Mouse (Mus musculus): ENCODE measurements at regions not wholly inside any gene's neighbourhood (a gene's known extent, or its start where the extent isn't known, plus 50 kb on each side); places are given as distances from the start of the nearest gene placed in this dataset.
A peak's percentile ranks its signal among the peaks of the same experiment; 100 is the strongest.

DNA sequence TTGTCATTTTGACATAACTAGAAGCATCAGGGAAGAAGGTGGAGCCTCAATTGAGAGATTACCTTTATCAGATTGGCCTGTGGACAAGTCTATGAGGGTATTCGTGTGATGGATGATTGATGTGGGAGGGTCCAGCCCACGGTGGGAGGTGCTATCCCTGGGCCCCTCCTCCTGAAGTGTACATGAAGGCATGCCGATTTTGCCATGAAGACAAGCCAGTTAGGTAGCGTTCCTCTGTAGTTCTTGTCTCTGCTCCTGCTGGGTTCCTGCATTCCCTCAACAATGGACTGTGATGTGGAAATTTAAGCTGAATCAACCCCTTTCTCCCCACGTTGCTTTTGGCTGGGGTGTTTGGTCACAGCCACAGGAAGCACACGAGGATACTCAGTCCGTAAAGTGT is 317.5 kb downstream of the Gm49356 start:
- H3K9ac ChIP-seq (ENCODE audit: low read length) = no peak overlapping the region
- 0 out of 2 replicates have a peak, but pooled peaks have one; percentile 26 for ATAC-seq (ENCODE audit: low FRiP score, low TSS enrichment)
- TF ChIP-seq CTCF (IDR thresholded peaks at IDR 0.05; ENCODE audit: low read depth) = no peak
- TF ChIP-seq EP300 (optimal IDR thresholded peaks at IDR 0.05) = no peak
- no peaks in the 10 kb centered on the region for H3K4me1 ChIP-seq (replicated peaks; ENCODE audit: control insufficient read depth, insufficient read depth)
- 64% methylated on average over 7 of the region's 7 CpGs for WGBS
- DNase-seq (ENCODE audit: low spot score) = no peak
- H3K9me3 ChIP-seq (ENCODE audit: control insufficient read depth, low read length) = no peaks in the 10 kb centered on the region
- H3K4me3 ChIP-seq (ENCODE audit: low read depth, low read length) = no peak overlapping the region
- no peaks in the 10 kb centered on the region for H3K27me3 ChIP-seq (ENCODE audit: control insufficient read depth, insufficient read depth, low read length)
- no peak overlapping the region for H3K4me2 ChIP-seq (replicated peaks; ENCODE audit: low read depth)
- H3K36me3 ChIP-seq (ENCODE audit: control insufficient read depth, insufficient read depth, low read length) = no peaks in the 10 kb centered on the region
- no peak overlapping the region for H3K27ac ChIP-seq (replicated peaks)

DNA sequence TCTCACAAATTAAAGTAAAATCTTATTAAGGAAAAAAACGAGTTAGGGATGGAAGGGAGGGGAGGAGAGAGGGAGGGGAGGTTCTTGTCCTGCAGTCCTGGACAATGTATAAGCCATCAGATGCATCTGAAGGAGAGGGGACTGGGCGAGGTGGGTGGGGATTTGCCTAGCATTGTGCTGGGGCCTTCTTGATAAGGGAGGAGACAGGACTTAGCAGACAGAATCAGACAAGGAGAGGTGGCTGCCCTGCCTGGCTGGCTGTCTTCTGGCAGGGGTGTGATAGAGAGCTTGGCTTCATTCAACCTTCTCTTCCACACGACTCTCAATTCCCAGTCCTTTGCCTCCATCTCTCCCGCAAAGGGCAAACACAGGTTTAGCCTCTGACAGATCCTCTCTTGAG is 318.9 kb downstream of the Gm49356 start:
- H3K9me3 ChIP-seq (ENCODE audit: control insufficient read depth, low read length) = no peaks in the 10 kb centered on the region
- H3K27me3 ChIP-seq (ENCODE audit: control insufficient read depth, insufficient read depth, low read length) = no peaks in the 10 kb centered on the region
- H3K27ac ChIP-seq (replicated peaks) = no peak overlapping the region
- no peaks in the 10 kb centered on the region for H3K4me1 ChIP-seq (replicated peaks; ENCODE audit: control insufficient read depth, insufficient read depth)
- no peak overlapping the region for H3K9ac ChIP-seq (ENCODE audit: low read length)
- TF ChIP-seq CTCF (IDR thresholded peaks at IDR 0.05; ENCODE audit: low read depth) (no peak), EP300 (optimal IDR thresholded peaks at IDR 0.05) (no peak)
- ATAC-seq (ENCODE audit: low FRiP score, low TSS enrichment) (no peak), DNase-seq (ENCODE audit: low spot score) (no peak)
- 60% methylated on average over 4 of the region's 4 CpGs for WGBS
- H3K36me3 ChIP-seq (ENCODE audit: control insufficient read depth, insufficient read depth, low read length) = no peaks in the 10 kb centered on the region
- no peak overlapping the region for H3K4me2 ChIP-seq (replicated peaks; ENCODE audit: low read depth)
- no peak overlapping the region for H3K4me3 ChIP-seq (ENCODE audit: low read depth, low read length)

DNA sequence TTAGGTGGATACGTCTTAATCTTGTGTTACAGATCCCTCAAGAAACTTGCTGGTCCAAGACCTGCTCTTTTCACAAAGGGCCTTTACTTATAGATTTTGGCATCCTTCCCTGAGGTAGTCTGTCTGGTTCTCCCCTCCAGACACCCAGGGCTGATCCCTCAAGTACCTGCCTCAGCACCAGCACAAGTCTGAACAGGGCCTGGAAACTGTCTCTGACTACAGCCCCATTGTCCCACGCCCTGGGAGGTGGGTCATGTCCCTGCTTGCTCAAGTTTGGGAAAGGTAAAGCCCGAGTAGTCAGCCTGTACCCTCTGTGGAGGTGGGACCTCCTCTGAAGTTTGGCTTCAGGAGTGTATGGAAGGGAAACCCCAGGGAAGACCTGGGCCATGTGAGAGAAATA is 323.3 kb downstream of the Gm49356 start:
- Histone ChIP-seq H3K4me1 (replicated peaks; ENCODE audit: control insufficient read depth, insufficient read depth) (no peaks in the 10 kb centered on the region), H3K9ac (ENCODE audit: low read length) (no peak overlapping the region), H3K9me3 (ENCODE audit: control insufficient read depth, low read length) (no peaks in the 10 kb centered on the region), H3K4me2 (replicated peaks; ENCODE audit: low read depth) (no peak overlapping the region), H3K27me3 (ENCODE audit: control insufficient read depth, insufficient read depth, low read length) (no peaks in the 10 kb centered on the region), H3K36me3 (ENCODE audit: control insufficient read depth, insufficient read depth, low read length) (no peaks in the 10 kb centered on the region), H3K27ac (replicated peaks) (no peak overlapping the region), H3K4me3 (ENCODE audit: low read depth, low read length) (no peak overlapping the region)
- ATAC-seq (ENCODE audit: low FRiP score, low TSS enrichment) = peak; percentile 56; the same call in 1 of the 2 replicates
- TF ChIP-seq EP300 (optimal IDR thresholded peaks at IDR 0.05) (peak; percentile 56), CTCF (IDR thresholded peaks at IDR 0.05; ENCODE audit: low read depth) (no peak)
- no peak for DNase-seq (ENCODE audit: low spot score)
- 52% methylated on average over 3 of the region's 3 CpGs for WGBS

DNA sequence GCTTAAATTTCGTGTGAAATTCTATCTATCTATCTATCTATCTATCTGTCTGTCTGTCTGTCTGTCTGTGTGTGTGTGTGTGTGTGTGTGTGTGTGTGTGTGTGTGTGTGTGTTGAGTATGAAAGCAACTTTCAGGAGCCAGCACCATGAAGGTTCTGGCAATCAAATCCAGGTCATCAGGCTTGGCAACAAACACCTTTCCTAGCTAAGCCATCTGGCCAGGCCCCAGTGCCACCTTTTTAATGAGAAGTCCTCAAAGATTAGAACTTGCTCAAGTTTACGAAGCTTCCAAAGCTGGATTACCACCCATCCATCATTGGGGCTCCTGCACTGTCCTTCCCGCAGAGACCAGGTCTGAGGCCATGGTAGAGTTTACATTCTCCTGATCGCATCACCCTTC is 325.0 kb downstream of the Gm49356 start:
- no peak for ATAC-seq (ENCODE audit: low FRiP score, low TSS enrichment)
- no peak for DNase-seq (ENCODE audit: low spot score)
- no peak overlapping the region for H3K9ac ChIP-seq (ENCODE audit: low read length)
- H3K27me3 ChIP-seq (ENCODE audit: control insufficient read depth, insufficient read depth, low read length) = no peaks in the 10 kb centered on the region
- WGBS = 71% methylated on average over 4 of the region's 4 CpGs
- H3K9me3 ChIP-seq (ENCODE audit: control insufficient read depth, low read length) = no peaks in the 10 kb centered on the region
- H3K4me2 ChIP-seq (replicated peaks; ENCODE audit: low read depth) = no peak overlapping the region
- H3K36me3 ChIP-seq (ENCODE audit: control insufficient read depth, insufficient read depth, low read length) = no peaks in the 10 kb centered on the region
- no peaks in the 10 kb centered on the region for H3K4me1 ChIP-seq (replicated peaks; ENCODE audit: control insufficient read depth, insufficient read depth)
- H3K4me3 ChIP-seq (ENCODE audit: low read depth, low read length) = no peak overlapping the region
- TF ChIP-seq CTCF (IDR thresholded peaks at IDR 0.05; ENCODE audit: low read depth) (no peak), EP300 (optimal IDR thresholded peaks at IDR 0.05) (no peak)
- no peak overlapping the region for H3K27ac ChIP-seq (replicated peaks)

DNA sequence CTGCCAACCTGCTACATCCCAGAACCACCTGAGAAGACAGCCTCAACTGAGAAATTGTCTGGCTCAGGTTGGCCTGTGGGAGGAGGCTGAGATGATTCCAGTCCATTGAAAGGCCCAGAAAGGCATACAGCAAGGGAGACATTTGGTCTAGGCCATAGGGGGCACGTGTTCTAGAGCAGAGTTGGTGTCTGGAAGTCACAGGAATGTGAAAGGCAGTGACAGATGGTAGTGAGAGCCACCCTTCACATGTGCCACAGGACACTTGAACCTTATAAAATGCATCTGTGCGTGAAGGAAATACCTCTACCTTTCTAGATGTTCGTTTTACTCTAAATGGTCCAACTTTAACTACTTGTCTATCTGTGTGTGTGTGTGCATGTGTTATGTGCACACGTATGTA is 326.1 kb downstream of the Gm49356 start:
- no peak for ATAC-seq (ENCODE audit: low FRiP score, low TSS enrichment)
- no peak overlapping the region for H3K9ac ChIP-seq (ENCODE audit: low read length)
- no peaks in the 10 kb centered on the region for H3K4me1 ChIP-seq (replicated peaks; ENCODE audit: control insufficient read depth, insufficient read depth)
- no peaks in the 10 kb centered on the region for H3K36me3 ChIP-seq (ENCODE audit: control insufficient read depth, insufficient read depth, low read length)
- H3K27me3 ChIP-seq (ENCODE audit: control insufficient read depth, insufficient read depth, low read length) = no peaks in the 10 kb centered on the region
- H3K9me3 ChIP-seq (ENCODE audit: control insufficient read depth, low read length) = no peaks in the 10 kb centered on the region
- no peak overlapping the region for H3K4me2 ChIP-seq (replicated peaks; ENCODE audit: low read depth)
- H3K27ac ChIP-seq (replicated peaks) = no peak overlapping the region
- 84% methylated on average over 4 of the region's 4 CpGs for WGBS
- DNase-seq (ENCODE audit: low spot score) = no peak
- TF ChIP-seq CTCF (IDR thresholded peaks at IDR 0.05; ENCODE audit: low read depth) (no peak), EP300 (optimal IDR thresholded peaks at IDR 0.05) (no peak)
- no peak overlapping the region for H3K4me3 ChIP-seq (ENCODE audit: low read depth, low read length)

DNA sequence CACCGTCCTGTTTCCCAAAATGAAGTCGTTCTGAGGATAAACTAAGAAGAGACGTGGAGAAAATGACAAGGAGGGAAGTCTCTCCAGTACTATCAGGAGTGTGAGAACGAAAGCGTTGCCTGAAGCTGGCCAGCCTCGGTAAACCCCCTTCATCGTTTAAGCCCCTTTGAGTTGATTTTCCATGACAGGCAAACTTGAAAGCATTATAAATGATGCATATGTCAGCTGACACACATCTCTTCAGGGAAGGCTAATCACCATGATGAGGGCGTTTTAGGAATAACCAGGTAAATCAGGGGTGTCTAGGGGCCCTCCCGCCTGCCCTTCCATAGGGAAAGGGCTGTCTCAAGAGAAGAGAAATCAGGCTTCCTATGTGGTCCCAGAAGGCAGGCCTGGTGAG is 328.4 kb downstream of the Gm49356 start:
- WGBS = 82% methylated on average over 9 of the region's 9 CpGs
- no peak for DNase-seq (ENCODE audit: low spot score)
- TF ChIP-seq CTCF (IDR thresholded peaks at IDR 0.05; ENCODE audit: low read depth) (no peak), EP300 (optimal IDR thresholded peaks at IDR 0.05) (no peak)

More for the DNA sequence above, 328.4 kb downstream of the Gm49356 start:
- Histone ChIP-seq H3K9me3 (ENCODE audit: control insufficient read depth, low read length) (no peaks in the 10 kb centered on the region), H3K4me3 (ENCODE audit: low read depth, low read length) (no peak overlapping the region), H3K4me2 (replicated peaks; ENCODE audit: low read depth) (no peak overlapping the region), H3K27ac (replicated peaks) (no peak overlapping the region), H3K4me1 (replicated peaks; ENCODE audit: control insufficient read depth, insufficient read depth) (no peaks in the 10 kb centered on the region), H3K9ac (ENCODE audit: low read length) (no peak overlapping the region), H3K27me3 (ENCODE audit: control insufficient read depth, insufficient read depth, low read length) (no peaks in the 10 kb centered on the region), H3K36me3 (ENCODE audit: control insufficient read depth, insufficient read depth, low read length) (no peaks in the 10 kb centered on the region)
- ATAC-seq (ENCODE audit: low FRiP score, low TSS enrichment) = no peak
